Mouse (Mus musculus) embryonic fibroblast, embryonic 13.5 days (primary cell): Measurements from ENCODE around the gene Olfr429.

Source experiments
- CTCF ChIP-seq: IDR thresholded peaks from 2 replicates; pipeline ENCODE4 v1.5.1; 2011; ENCODE audit warnings: mild to moderate bottlenecking, control low read depth, low read length, moderate library complexity, borderline replicate concordance; ENCODE audit not compliant: insufficient read depth
- POLR2A ChIP-seq: IDR thresholded peaks from 2 replicates; pipeline ENCODE4 v1.6.1; 2011; ENCODE audit warnings: low read depth, mild to moderate bottlenecking, control low read depth, low read length, moderate library complexity

GRCm38 (mm10) chr1:174050532-174050931 is 33.6 kb upstream of the Olfr429 start:
- no peak for TF ChIP-seq POLR2A
- no peak for TF ChIP-seq CTCF
